Mouse (Mus musculus) liver, embryonic 12.5 days (tissue): Measurements from ENCODE around the gene Aacs. TPM values are rescaled to one million over a fixed set of nuclear protein-coding genes. Genes with fewer than 3 reads are reported as not detected.

ENCODE experiments used
- ATAC-seq: fragments of 200-750 bp; cut with Nextera tagmentation; 2 replicates; pipeline ENCODE4 v1.8.0; 2017; ENCODE audit warnings: moderate number of reproducible peaks, mild to moderate bottlenecking, moderate library complexity
- H3K27ac ChIP-seq: fragments of 300-500 bp; sonication (generic); 2 replicates; pipeline ENCODE4 v1.5.1; 2016; ENCODE audit warnings: mild to moderate bottlenecking
- H3K27me3 ChIP-seq: fragments of 300-500 bp; sonication (generic); replicated peaks from 2 replicates; pipeline ENCODE4 v1.6.1; 2016; ENCODE audit warnings: mild to moderate bottlenecking, moderate library complexity
- H3K36me3 ChIP-seq: fragments of 300-500 bp; sonication (generic); 2 replicates; pipeline ENCODE4 v1.6.1; 2016; ENCODE audit warnings: mild to moderate bottlenecking, moderate library complexity
- H3K4me1 ChIP-seq: fragments of 300-500 bp; sonication (generic); 2 replicates; pipeline ENCODE4 v1.6.1; 2016
- H3K4me2 ChIP-seq: fragments of 300-500 bp; sonication (generic); 2 replicates; pipeline ENCODE4 v1.6.1; 2016; ENCODE audit warnings: mild to moderate bottlenecking, moderate library complexity
- H3K4me3 ChIP-seq: fragments of 300-500 bp; sonication (generic); 2 replicates; pipeline ENCODE4 v1.5.1; 2016; ENCODE audit warnings: mild to moderate bottlenecking, moderate library complexity
- H3K9ac ChIP-seq: fragments of 300-500 bp; sonication (generic); 2 replicates; pipeline ENCODE4 v1.6.1; 2016; ENCODE audit warnings: mild to moderate bottlenecking, moderate library complexity
- H3K9me3 ChIP-seq: fragments of 300-500 bp; sonication (generic); replicated peaks from 2 replicates; pipeline ENCODE4 v1.6.1; 2016; ENCODE audit warnings: mild to moderate bottlenecking, moderate library complexity
- WGBS: fragments of 180-500 bp; shearing (Covaris S2); methylation state at CpG from one replicate; pipeline ENCODE4 v1.1.7; 2016; ENCODE audit not compliant: insufficient replicate concordance; 5-methylcytosine and 5-hydroxymethylcytosine counted together
- polyA plus RNA-seq: library from polyadenylated mRNA; unstranded; fragments of >200 nt; fragmentation: Nextera tagmentation; extraction: Ambion mirVana; gene quantifications from 2 replicates; pipeline ENCODE4 v1.2.1, GENCODE M21; 2016

Gene Aacs
- polyA plus RNA-seq, 1 experiment from 2014 or later, result 24.7 TPM

- no peak overlapping the region for H3K4me3 ChIP-seq
- no peaks in the 10 kb centered on the region for H3K9me3 ChIP-seq
- ATAC-seq, result no peak
- H3K4me2 ChIP-seq, result no peak overlapping the region
- no peak overlapping the region for H3K9ac ChIP-seq
- WGBS, result 60% methylated on average over 6 of the region's 6 CpGs
- H3K27ac ChIP-seq, result no peak overlapping the region
- no peaks in the 10 kb centered on the region for H3K4me1 ChIP-seq
- no peaks in the 10 kb centered on the region for H3K27me3 ChIP-seq
- H3K36me3 ChIP-seq, result peaks cover 52% of the 10 kb centered on the region
These were observed 25.9 kb downstream of the Aacs start for GRCm38 (mm10) chr5:125501505-125501904.

GRCm38 (mm10) chr5:125502186-125502585 lies 26.6 kb downstream of the Aacs start:
- no peak overlapping the region for H3K9ac ChIP-seq
- no peaks in the 10 kb centered on the region for H3K4me1 ChIP-seq
- ATAC-seq, result no peak
- peaks cover 56% of the 10 kb centered on the region for H3K36me3 ChIP-seq
- no peak overlapping the region for H3K4me2 ChIP-seq
- no peaks in the 10 kb centered on the region for H3K9me3 ChIP-seq
- H3K27me3 ChIP-seq, result no peaks in the 10 kb centered on the region
- H3K4me3 ChIP-seq, result no peak overlapping the region
- WGBS, result 47% methylated on average over 3 of the region's 3 CpGs
- no peak overlapping the region for H3K27ac ChIP-seq

DNA sequence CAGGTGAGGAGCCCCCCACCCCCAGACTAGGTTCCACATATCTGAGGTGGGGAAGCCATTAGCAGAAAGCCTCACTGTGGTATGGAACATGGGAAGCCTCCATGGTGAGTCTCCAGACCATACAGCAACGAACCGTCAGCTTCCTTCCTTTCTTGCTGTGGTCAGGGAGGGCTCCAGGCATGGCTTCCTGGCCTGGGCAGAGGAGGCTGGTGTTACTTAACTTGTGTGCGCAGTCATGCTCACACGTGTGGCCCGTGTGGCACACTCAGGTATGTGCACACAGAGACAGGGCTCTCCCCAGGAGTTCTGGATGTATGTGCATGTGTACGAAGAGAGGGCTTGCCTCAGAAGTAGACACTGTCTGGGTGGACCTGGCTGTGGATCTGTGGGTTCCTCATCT lies 28.0 kb downstream of the Aacs start:
- Histone ChIP-seq H3K9ac (no peak overlapping the region), H3K4me3 (no peak overlapping the region), H3K27me3 (no peaks in the 10 kb centered on the region), H3K4me1 (no peaks in the 10 kb centered on the region), H3K36me3 (peaks cover 68% of the 10 kb centered on the region), H3K9me3 (no peaks in the 10 kb centered on the region), H3K27ac (no peak overlapping the region), H3K4me2 (no peak overlapping the region)
- WGBS, result 54% methylated on average over 6 of the region's 6 CpGs
- no peak for ATAC-seq

DNA sequence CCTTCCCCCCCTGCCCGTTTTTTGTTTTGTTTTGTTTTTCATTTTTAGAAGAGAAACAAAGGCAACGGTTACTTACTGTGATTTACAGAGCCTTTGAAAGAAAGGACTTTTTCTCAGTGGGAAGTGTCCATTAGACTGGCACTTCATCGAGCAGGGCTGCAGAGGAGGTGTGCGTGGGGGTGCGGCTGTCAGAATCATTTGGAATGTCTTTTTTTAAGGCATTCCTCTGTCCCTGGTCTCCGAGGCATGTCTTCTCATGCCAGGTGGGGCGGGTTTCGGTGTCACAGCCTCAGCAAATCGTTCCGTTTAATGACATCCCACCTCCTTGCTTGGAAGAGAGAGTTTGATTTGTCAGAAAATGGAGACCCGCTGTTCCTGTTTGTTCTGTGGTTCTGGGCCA lies 29.1 kb downstream of the Aacs start:
- 82% methylated on average over 11 of the region's 11 CpGs for WGBS
- Histone ChIP-seq H3K4me1 (no peaks in the 10 kb centered on the region), H3K36me3 (peaks cover 72% of the 10 kb centered on the region), H3K9me3 (no peaks in the 10 kb centered on the region), H3K4me3 (no peak overlapping the region), H3K27me3 (no peaks in the 10 kb centered on the region), H3K9ac (no peak overlapping the region), H3K27ac (no peak overlapping the region), H3K4me2 (no peak overlapping the region)
- ATAC-seq, result no peak

DNA sequence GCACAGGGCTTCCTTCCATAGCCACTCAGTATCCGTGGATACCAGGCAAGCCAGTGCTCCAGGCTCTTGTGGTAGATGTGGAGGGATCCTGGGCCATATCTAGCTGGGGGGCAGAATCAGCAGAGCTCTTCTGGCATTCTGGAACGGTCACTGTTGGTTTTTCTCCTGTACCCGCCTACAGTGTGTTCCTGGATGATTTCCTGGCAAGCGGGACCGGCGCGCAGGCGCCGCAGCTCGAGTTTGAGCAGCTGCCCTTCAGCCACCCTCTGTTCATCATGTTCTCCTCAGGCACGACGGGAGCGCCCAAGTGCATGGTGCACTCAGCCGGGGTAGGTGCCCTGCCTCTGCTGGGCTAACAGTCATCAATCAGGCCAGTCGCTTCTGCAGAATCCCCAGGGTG lies 30.4 kb downstream of the Aacs start:
- Histone ChIP-seq H3K27me3 (no peaks in the 10 kb centered on the region), H3K36me3 (peaks cover 72% of the 10 kb centered on the region), H3K4me3 (no peak overlapping the region), H3K27ac (no peak overlapping the region), H3K9ac (no peak overlapping the region), H3K4me1 (no peaks in the 10 kb centered on the region), H3K9me3 (no peaks in the 10 kb centered on the region), H3K4me2 (no peak overlapping the region)
- WGBS, result 78% methylated on average over 15 of the region's 15 CpGs
- ATAC-seq, result no peak

- H3K36me3 ChIP-seq, result peaks cover 82% of the 10 kb centered on the region
- H3K9ac ChIP-seq, result no peak overlapping the region
- H3K4me1 ChIP-seq, result no peaks in the 10 kb centered on the region
- H3K9me3 ChIP-seq, result no peaks in the 10 kb centered on the region
- H3K4me3 ChIP-seq, result no peak overlapping the region
- 88% methylated on average over 9 of the region's 9 CpGs for WGBS
- no peaks in the 10 kb centered on the region for H3K27me3 ChIP-seq
- no peak overlapping the region for H3K4me2 ChIP-seq
- no peak overlapping the region for H3K27ac ChIP-seq
- no peak for ATAC-seq
These were observed 32.0 kb downstream of the Aacs start for GRCm38 (mm10) chr5:125507582-125507981.

GRCm38 (mm10) chr5:125508006-125508405 lies 32.4 kb downstream of the Aacs start:
- ATAC-seq, result no peak
- no peaks in the 10 kb centered on the region for H3K27me3 ChIP-seq
- H3K9ac ChIP-seq, result no peak overlapping the region
- no peak overlapping the region for H3K4me3 ChIP-seq
- no peaks in the 10 kb centered on the region for H3K9me3 ChIP-seq
- no peaks in the 10 kb centered on the region for H3K4me1 ChIP-seq
- no peak overlapping the region for H3K4me2 ChIP-seq
- 81% methylated on average over 10 of the region's 10 CpGs for WGBS
- H3K36me3 ChIP-seq, result peaks cover 83% of the 10 kb centered on the region
- no peak overlapping the region for H3K27ac ChIP-seq

GRCm38 (mm10) chr5:125509541-125509940 lies 33.9 kb downstream of the Aacs start:
- WGBS, result 40% methylated on average over 5 of the region's 5 CpGs
- Histone ChIP-seq H3K9ac (no peak overlapping the region), H3K27ac (no peak overlapping the region), H3K9me3 (no peaks in the 10 kb centered on the region), H3K36me3 (peaks cover 87% of the 10 kb centered on the region), H3K4me2 (no peak overlapping the region), H3K4me1 (no peaks in the 10 kb centered on the region), H3K4me3 (no peak overlapping the region), H3K27me3 (no peaks in the 10 kb centered on the region)
- ATAC-seq, result no peak

- 76% methylated on average over 12 of the region's 12 CpGs for WGBS
- Histone ChIP-seq H3K4me1 (no peaks in the 10 kb centered on the region), H3K4me3 (no peak overlapping the region), H3K27me3 (no peaks in the 10 kb centered on the region), H3K36me3 (peaks cover 73% of the 10 kb centered on the region), H3K9me3 (no peaks in the 10 kb centered on the region), H3K27ac (no peak overlapping the region), H3K4me2 (no peak overlapping the region), H3K9ac (no peak overlapping the region)
- ATAC-seq, result no peak
These were observed 39.4 kb downstream of the Aacs start for GRCm38 (mm10) chr5:125515006-125515405.

DNA sequence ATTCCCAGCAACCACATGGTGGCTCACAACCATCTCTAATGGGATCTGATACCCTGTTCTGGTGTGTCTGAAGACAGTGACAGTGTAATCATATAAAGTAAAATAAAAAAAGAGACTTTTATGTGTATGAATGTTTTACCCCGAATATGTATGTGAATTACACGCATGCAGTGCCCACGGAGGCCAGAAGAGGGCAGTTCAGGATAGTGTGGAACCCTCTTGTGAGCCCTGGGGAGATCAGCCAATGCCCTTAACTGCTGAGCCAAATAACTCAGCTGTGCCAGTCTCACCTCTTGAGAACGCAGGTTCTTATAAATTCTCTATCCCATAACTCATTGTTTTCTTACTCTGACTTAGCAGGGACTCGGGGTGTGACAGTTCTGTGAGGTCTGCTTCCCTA lies 43.0 kb downstream of the Aacs start:
- H3K36me3 ChIP-seq, result peaks cover 41% of the 10 kb centered on the region
- WGBS, result 65% methylated on average over 5 of the region's 5 CpGs
- no peak overlapping the region for H3K4me3 ChIP-seq
- no peak overlapping the region for H3K9ac ChIP-seq
- H3K27ac ChIP-seq, result no peak overlapping the region
- no peak for ATAC-seq
- H3K27me3 ChIP-seq, result no peaks in the 10 kb centered on the region
- no peak overlapping the region for H3K4me2 ChIP-seq
- H3K4me1 ChIP-seq, result peaks cover 8% of the 10 kb centered on the region; the same call in 1 of the 2 replicates
- no peaks in the 10 kb centered on the region for H3K9me3 ChIP-seq

GRCm38 (mm10) chr5:125520930-125521590 lies 45.4 kb downstream of the Aacs start:
- no peak overlapping the region for H3K27ac ChIP-seq
- peak overlapping the region; percentile 36 for H3K4me3 ChIP-seq
- WGBS, result 5% methylated on average over 15 of the region's 15 CpGs
- no peaks in the 10 kb centered on the region for H3K27me3 ChIP-seq
- H3K9me3 ChIP-seq, result no peaks in the 10 kb centered on the region
- peak overlapping the region; percentile 59 for H3K4me2 ChIP-seq
- H3K9ac ChIP-seq, result peak overlapping the region; percentile 7; the same call in 1 of the 2 replicates
- H3K36me3 ChIP-seq, result peaks cover 18% of the 10 kb centered on the region
- peak; percentile 25; the same call in 1 of the 2 replicates for ATAC-seq
- peaks cover 8% of the 10 kb centered on the region; the same call in 1 of the 2 replicates for H3K4me1 ChIP-seq

DNA sequence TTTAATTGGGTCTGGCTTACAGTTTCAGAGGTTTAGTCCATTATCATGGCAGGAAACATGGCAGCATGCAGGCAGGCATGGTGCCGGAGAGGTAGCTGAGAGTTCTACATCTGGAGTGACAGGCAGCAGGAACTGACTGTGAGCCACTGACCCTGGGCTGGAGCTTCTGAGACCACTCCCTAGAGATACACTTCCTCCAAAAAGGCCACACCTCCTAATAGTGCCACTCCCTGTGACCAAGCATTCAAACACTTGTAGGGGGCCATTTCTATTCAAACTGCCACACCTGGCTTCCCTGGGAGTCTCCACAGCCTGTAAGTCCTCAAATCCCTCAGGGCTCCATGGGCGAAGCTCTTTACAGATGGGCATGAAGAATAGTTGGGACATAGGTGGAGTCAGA lies 47.7 kb downstream of the Aacs start:
- 0 out of 2 replicates have a peak, but pooled peaks cover 4% of the 10 kb centered on the region for H3K36me3 ChIP-seq
- no peak overlapping the region for H3K27ac ChIP-seq
- H3K4me3 ChIP-seq, result no peak overlapping the region
- H3K4me1 ChIP-seq, result peaks cover 8% of the 10 kb centered on the region; the same call in 1 of the 2 replicates
- no peak overlapping the region for H3K9ac ChIP-seq
- WGBS, result 50% methylated on average over 2 of the region's 2 CpGs
- H3K4me2 ChIP-seq, result no peak overlapping the region
- H3K9me3 ChIP-seq, result peaks cover 8% of the 10 kb centered on the region
- H3K27me3 ChIP-seq, result peaks cover 12% of the 10 kb centered on the region
- ATAC-seq, result no peak

GRCm38 (mm10) chr5:125525516-125525915 lies 49.9 kb downstream of the Aacs start:
- no peak overlapping the region for H3K9ac ChIP-seq
- no peak overlapping the region for H3K27ac ChIP-seq
- H3K27me3 ChIP-seq, result peaks cover 34% of the 10 kb centered on the region
- no peak for ATAC-seq
- peaks cover 8% of the 10 kb centered on the region; the same call in 1 of the 2 replicates for H3K4me1 ChIP-seq
- H3K9me3 ChIP-seq, result peaks cover 8% of the 10 kb centered on the region
- no peaks in the 10 kb centered on the region for H3K36me3 ChIP-seq
- H3K4me3 ChIP-seq, result no peak overlapping the region
- 46% methylated on average over 5 of the region's 5 CpGs for WGBS
- H3K4me2 ChIP-seq, result no peak overlapping the region
